Mouse (Mus musculus): ENCODE results near the gene Skint5.
"Not testable (repeated sequence)": the region's sequence is repeated elsewhere in the genome, so short reads cannot be mapped to it uniquely, and the experiment has no call there.

Gene Skint5

DNA sequence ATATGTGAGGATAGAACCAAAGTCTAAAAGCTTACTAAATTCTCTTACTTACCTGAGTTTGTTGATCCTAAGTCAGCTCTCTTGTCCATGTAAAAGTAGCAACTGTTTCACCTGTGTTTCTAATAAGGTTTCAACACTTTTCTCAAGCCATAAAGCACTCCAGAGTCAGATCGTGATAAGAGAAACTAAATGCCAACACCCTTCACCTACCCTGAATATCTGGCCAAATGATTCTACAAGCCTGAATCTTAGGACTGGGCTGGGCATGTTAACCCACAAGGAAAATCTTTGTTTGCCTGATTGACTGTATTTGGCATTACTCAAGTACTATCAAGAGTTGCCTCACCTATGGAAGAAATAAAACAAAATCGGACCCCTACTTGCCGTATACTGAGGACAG, at the start of gene Skint5:
Skint5 (minus strand) TSS at position 101 of the 400 bp plus-strand sequence.
- DNase-seq (ENCODE audit: low read depth, low spot score): no peak

DNA sequence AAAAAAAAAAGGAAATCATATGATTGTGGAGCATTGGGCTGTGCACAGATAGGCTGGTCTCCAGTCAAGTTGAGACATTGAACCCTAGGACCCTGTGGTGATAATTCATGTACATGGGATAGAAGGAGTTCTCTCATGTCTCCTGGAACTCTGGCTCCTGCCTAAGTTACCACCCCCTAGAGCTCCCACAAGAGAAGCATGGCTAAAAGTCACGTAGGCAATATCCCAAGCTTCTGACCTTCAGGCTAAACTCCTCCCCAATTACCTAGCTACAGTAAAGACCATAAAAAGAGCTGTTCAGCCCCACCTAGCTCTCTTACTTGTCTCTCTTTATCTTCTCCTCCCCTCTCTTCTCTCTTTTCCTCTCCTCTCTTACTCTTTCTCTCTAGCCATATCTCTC, 42.0 kb downstream of the Skint5 start:
- no peak for DNase-seq (ENCODE audit: low read depth, low spot score)

DNA sequence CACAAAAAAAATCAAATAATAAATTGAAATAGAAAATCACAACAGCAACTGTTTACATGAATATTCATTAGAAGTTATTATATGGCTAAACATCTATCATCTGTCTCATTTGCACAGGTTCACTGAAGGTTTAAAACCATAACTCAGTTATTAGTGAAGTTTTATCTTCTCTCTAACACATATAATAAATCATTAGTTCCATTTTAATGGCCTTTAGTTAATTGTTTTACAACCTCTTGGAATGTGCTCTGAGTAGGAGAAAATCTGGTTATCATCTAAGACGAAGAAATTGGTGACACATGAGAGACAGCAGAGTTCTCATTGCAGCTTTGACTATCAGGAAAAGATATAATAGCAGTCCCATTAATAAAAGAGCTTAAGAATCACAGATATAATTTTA, 235.1 kb downstream of the Skint5 start:
- no peak for DNase-seq (ENCODE audit: low read depth, low spot score)

DNA sequence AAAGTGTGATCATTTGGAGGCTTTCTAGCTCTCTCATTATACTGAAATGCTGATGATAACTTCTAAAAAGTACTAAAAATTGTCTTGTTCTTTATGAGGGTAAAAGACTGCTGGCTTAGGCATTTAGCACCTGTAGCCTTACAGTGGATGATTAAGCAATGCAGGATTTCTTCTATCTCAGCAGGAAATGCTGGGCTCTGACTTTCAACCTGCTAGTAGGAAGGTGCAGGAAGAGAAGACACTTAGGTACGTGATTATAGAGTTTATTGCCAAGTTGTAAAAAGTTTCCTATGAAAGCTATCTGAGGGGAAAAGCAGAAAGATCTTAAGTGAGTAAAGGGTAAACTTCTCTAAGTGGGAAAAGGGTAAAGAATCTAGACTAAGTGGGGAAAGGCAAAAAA, 235.6 kb downstream of the Skint5 start:
- DNase-seq (ENCODE audit: low read depth, low spot score): no peak

DNA sequence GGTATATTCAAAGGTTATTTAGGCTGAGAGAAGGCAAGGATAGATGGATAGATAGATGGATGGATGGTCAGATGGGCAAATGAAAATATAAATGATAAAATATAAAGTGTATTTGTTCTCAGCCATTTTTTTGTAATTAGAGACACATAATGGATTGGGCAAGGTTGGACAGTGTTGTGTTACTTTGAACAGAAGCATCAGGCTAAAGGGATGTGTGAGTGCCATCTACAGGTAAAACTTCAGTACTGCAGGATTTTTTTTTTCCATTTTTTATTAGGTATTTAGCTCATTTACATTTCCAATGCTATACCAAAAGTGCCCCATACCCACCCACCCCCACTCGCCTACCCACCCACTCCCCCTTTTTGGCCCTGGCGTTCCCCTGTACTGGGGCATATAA, 551.1 kb downstream of the Skint5 start:
- DNase-seq (ENCODE audit: low read depth, low spot score): not testable (repeated sequence)
